Mouse (Mus musculus): ENCODE data around the gene Dnajc10.
A peak's percentile ranks its signal among the peaks of the same experiment; 100 is the strongest.

Dnajc10 gene

DNA sequence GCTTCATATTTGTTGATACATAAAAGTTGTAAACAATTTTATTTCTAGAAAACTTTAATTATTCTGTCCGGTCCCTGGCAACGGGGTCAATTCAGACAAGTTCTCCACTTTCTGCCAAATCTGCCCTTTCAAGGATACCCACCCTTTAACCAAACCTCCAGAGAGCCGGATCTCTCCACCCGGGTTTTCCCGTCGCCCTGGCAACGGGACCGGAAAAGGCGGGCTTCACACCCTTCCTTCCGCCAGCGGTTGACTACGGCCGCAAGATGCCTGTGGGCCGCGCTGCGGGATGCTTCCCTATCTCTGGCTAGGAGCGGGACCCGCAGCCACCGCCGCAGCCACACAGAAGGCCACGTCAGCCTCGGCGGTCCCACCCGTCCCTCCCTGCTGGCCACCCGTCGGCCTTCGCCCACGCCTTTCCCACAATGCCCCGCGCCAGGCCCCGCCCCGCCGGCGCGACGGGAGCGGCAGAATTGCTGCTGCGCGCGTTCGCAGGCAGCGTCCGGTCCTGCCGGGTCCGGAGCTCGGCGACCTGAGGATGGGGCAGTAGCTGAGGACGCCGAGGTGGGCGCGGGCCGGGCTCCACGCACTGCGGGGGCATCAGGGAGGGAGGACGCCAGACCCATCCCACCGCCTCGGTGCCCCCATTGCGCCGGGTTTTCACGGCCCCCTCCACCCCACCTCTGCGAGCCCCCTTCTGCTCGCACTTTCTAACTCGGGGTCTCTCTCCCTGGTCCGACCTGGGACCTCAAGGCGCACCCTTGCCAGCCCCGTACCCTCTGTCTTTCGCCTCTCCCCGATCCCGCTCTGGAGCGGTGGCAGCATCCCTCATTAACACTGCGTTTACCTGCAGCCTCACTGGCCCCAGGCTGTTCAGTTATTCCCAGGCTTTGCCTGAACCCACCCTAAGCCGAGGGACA lies at the start of gene Dnajc10:
Dnajc10 (plus strand) TSS at position 225 of the 920 bp plus-strand sequence.
- DNase-seq (ENCODE audit: extremely low spot score, low read depth, low spot score), result peak; percentile 50

DNA sequence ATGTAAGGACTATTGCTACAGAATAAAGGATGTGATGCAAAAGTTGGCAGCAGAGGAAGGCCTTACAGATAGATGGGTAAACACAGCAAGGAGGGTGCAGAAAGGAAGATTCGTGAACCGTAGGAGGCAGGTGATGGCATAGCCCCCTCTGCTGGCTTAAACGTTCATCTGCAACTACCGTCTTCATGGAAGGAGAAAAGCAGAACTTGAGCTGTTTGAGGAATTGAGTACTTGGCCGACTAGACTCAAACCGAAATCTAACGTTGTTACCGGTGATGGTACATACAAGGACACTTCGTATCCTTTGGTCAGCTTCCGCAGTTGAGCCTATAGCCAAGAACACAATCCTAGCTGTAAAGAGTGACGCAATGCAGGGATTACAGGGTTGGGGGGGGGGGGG lies 48.4 kb upstream of the Dnajc10 start:
- peak; percentile 52 for DNase-seq (ENCODE audit: extremely low spot score, low read depth, low spot score)

DNA sequence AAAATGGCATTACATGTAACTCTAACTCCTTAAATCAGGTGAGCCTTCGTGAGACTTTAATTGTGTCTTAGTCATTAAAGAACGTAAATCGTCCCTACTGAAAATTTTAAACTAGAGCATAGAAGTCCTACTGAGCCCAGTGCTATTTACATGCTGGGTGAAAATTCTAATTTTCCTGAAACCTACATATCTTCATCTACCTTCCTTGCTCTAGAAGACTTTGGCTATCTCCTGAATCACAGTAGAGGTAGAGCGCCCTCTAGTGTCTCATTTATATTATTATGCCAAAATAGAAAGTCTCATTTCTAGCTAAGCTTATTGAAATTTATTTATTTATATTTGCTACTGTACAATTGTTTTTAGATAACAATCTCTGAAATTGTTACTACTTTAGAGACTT lies 47.2 kb upstream of the Dnajc10 start:
- no peak for DNase-seq (ENCODE audit: extremely low spot score, low read depth, low spot score)

DNA sequence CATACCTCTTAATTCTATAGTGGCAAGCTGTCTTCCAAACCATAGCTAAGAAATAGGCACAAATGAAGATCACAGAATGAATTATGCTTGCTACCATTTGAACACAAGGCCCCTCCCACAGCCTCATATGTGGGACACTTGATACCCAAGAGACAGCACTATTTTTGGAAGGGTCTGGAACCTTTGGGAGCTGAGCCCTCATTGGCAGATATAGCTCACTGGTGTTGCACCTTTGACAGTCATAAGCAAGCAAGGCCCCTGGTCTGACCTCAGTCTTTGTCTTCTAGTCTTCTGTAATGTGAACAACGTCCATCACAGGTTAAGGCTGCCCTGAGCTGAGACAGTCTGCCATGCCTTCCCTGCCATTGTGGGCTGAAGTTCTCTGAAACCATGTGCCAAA lies 43.8 kb upstream of the Dnajc10 start:
- no peak for DNase-seq (ENCODE audit: extremely low spot score, low read depth, low spot score)

DNA sequence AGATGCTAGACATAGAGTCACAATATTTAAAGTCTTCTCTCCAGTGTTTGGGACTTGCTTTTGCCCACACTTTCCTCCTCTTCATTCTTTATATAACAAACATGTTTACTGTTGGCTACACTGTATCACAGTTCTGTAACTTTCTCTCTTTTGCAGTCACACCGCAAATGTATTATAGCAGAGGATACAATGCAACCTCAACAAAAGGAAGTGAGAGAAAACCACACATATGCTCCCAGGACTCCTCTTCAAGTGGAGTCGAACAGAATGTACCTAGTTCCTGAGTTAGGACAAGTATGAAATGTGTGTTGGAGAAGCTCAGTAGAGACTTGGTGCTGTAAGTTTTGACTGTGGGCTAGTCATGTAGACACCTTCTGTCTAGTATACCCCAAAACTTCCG lies 42.2 kb upstream of the Dnajc10 start:
- no peak for DNase-seq (ENCODE audit: extremely low spot score, low read depth, low spot score)

DNA sequence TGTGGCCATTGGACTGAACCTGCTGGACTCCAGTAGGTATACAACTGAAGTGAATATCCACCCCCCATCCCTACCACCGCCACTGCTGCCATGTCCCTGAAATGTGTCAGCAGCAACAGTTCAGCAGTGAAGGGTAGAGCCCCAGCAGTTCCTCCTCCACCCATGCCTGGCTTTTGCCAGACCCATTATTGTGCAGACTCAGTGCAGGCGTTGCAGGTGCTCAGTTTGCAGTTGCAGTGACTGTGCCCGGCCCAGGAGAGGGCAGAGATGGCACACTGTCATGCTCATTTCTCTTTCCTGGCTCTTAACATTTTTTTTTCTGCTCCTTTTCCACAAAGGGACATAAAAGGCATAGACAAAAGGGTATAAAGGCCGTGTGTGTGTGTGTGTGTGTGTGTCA lies 41.5 kb upstream of the Dnajc10 start:
- DNase-seq (ENCODE audit: extremely low spot score, low read depth, low spot score), result no peak

DNA sequence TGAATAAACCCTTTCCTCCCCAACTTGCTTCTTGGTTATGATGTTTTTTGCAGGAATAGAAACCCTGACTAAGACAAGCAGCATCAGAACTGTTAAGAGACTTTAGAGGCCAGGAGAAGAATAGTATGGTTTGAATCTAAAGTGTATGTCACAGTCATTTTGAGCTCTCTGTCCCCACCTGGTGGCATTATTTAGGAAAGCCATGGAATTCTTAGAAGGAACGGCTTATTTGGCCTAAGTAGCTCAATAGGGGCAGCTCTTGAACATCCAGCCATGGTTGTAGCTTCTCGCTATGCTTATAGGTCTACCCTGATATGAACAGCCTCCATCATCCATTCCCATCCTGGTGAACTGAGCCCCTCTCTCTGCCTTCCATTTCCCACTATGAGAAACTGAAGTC lies 40.1 kb upstream of the Dnajc10 start:
- peak; percentile 28 for DNase-seq (ENCODE audit: extremely low spot score, low read depth, low spot score)

DNA sequence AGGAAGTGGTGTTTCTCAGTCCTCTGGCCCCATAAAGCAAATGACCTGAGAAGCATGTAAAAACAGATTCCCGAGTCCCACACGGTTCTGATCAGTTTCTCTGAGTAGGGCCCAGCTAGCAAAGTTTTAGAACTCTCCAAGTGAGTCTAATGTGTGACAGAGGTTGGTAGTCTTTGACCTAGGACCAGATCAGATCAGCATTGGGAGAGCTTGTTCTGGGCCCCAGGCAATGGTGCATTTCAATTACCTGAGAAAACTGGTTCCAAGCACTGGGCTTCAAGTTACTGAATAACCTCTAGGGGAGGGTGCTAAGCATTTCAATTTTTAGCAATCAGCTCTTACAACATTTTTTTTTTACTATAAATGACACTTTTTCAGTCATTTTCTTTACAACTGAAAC lies 33.1 kb upstream of the Dnajc10 start:
- no peak for DNase-seq (ENCODE audit: extremely low spot score, low read depth, low spot score)

DNA sequence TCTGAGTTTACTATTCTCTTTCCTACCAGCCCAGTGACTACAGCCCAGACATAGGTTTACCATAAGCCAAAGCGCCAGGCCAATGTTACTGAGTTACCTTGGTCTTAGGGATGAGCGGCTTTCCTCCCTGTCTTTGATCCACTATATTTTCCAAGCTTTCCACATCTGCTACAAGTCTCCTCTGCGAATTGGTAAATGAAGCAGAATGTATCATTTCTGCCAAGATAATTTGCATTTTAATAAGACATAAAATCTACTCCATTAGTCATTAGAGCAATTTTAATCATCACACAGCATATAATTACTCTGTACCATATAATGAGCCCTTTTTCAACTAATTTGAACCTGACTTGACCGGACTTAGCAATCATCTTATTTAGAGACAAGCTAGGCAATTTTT lies 28.9 kb upstream of the Dnajc10 start:
- DNase-seq (ENCODE audit: extremely low spot score, low read depth, low spot score), result no peak

DNA sequence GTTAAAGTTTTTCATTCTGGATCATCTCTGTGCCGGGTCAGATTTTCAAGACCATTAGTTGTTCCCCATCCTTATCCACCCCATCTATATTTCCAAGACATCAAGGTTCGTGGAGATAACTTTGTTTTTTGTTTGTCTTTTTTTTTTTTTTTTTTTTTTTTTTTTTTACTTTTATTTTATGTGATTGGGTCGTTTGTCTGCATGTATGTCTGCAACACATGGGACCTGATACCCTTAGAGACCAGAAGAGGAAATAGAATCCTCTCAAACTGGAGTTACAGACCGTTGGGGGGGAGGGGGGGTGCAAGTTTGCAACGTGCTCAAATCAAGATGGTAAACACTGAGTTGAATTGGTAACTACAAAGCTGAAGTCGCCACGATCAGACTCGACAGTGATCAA lies 23.1 kb upstream of the Dnajc10 start, which contains the start of gene Prdx6b:
Prdx6b (plus strand) TSS at position 301 of the 400 bp plus-strand sequence.
- DNase-seq (ENCODE audit: extremely low spot score, low read depth, low spot score), result no peak

DNA sequence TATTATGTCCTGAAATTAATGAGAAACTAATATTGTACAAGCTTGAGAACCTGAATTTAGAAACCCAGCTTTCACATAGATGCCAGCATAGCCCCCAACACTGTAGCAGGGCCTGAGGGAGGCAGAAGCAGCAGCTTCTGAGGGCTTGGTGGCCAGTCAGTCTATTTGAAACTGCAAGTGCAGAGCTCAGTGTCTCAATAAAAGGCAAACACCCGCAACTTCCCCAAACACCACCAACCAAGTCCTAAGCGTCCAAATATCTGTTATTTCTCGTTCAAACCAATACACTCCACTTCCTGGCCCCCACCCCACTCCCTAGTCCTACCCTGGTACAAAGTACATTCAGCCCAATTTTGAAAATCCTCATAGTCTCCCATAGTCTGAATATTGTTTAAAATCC lies 16.9 kb upstream of the Dnajc10 start:
- DNase-seq (ENCODE audit: extremely low spot score, low read depth, low spot score), result no peak

DNA sequence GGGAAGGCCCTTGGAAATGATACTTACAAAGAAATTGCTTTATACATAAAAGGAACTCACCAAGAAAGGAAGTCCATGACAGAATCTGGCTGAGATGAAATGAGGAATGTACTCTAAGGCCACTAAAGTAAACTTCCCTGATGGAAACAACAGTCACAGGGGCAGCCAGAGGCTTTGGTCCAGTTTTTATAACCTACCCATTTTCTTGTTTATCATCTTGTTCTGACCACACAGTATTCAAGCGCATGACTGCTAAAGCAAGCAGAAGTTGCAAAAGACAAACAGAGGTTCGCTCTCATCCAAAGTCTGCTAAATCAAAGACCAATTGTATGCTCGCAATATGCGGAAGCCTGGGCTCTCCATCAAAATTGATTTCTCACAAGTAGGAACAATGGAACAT lies 14.5 kb upstream of the Dnajc10 start:
- no peak for DNase-seq (ENCODE audit: extremely low spot score, low read depth, low spot score)

DNA sequence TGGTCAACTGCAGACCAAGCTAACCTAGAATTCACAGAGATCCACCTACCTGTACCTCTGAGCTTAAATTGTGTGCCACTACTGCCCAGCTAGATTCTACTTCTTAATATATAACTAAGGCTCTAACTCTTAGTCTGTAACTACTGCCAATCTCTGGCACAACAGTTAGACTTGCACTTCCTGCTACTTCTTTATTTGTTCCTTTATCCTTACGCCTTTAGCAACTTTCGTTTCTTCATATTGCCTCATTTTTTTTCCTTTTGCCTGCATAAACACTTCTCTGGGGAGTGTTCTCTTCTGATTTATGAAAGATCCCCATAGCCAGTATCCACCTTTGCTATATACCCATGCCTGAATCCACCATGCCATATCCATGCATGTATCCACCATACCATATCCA lies 11.3 kb upstream of the Dnajc10 start:
- no peak for DNase-seq (ENCODE audit: extremely low spot score, low read depth, low spot score)

DNA sequence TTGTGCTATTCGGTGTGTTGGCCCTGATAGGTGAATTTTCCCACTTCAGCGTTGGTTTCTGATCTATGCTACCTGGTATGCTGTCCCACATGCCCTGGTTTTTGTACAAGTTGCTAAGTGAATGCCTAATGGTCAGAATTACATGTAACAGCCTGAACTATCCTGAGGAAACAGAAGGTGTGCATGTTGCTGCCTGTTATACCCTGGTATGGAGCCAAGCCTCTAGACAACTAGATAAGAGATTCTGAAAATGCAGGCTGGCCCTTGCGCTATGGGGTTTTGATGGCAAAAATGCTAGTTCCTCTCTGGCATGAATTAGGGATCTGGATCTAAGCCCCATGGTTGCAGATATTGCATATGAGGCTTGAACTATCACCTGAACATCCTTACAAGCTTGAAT lies 7.6 kb upstream of the Dnajc10 start:
- no peak for DNase-seq (ENCODE audit: extremely low spot score, low read depth, low spot score)

DNA sequence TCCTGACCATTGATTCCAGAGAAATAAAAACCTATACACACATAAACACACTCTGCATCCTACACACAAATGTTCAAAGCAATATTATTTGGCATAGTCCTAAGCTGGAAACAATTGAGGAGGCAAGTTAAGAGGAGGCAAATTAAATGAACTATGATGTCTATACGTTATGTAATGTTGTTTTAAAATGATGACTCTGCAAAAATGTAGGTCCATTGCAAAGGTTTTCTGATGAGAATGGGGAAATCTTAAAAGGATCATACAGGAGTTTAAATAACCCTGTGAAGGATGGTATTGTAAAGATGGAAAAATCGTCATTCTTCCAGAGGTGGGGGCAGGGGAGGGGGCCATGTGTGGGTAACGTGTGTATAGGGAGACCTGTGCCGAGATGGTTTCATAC lies 5.5 kb upstream of the Dnajc10 start:
- DNase-seq (ENCODE audit: extremely low spot score, low read depth, low spot score), result no peak

DNA sequence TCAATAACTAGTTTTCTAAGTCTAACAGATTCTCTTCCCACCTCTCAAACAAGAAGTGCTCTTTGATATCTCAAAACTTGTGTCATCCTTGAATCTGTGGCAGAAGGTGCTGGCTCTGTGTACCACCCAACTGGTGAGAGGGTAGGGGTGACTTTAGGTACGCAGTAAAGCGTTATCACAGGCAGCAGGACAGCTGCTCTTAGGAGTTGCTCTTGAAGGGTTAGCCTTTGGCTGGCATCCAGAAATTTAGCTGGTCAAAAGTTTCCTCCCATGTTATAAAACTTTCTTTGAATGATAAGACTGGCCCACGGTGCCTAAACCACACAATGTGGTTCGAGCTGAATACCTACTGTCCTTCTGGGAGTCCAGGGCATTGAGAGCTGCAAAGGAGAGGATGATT lies 4.5 kb upstream of the Dnajc10 start:
- no peak for DNase-seq (ENCODE audit: extremely low spot score, low read depth, low spot score)

DNA sequence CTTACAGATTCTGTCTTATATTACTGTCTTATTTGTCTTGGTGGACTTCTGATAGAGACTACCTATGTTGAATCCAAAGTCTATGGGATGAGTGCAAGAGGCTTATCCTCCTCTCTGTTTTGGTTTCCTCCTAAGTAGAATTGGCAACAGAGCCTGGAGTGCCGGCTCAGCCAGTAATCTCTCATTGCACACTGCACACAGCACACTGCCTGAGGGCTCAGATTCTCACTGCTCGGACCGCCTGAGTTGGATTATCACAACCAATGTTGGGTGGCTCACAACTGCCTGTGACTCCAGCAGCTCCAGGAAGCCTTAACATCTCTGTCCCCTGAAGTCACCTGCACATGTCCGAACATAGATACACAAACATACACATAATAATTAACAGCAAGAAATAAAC lies 3.9 kb upstream of the Dnajc10 start:
- no peak for DNase-seq (ENCODE audit: extremely low spot score, low read depth, low spot score)

DNA sequence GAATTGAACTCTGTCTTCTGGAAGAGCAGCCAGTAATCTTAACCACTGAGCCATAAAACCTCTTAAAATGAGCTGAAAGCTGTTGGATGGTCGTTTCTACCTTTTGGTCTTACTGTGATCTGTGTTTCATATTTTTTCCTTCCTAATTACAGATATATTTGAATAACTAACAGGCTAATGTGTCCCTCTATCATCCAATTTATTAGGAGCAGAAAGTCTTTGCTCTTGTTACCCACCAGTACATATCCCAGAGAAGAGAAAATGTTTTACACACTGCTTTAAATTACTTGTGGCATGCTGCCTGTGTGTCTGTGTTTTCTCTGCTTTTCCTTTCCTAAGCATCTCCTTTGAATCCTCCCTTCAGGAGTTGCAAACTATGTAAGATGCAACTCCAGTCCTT lies 1.1 kb upstream of the Dnajc10 start:
- no peak for DNase-seq (ENCODE audit: extremely low spot score, low read depth, low spot score)

DNA sequence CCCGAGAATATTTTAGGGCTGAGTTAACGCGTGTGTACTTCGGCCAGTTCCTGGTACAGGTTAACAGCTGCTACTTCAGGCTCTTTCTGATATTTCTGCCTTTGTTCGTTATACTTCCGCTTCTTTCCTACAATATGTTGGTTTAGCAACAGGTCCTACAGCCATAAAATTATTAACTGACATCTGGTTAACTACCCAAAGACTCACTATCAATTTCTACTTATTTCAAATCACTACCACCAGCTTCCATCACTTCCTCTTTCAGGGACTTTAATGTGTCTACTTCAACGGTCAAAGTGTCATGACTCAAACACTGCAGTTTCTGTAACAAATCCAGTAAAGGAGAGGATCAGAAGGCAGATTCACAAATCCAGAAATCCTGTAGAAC lies 418 bp upstream of the Dnajc10 start:
- no peak for DNase-seq (ENCODE audit: extremely low spot score, low read depth, low spot score)

DNA sequence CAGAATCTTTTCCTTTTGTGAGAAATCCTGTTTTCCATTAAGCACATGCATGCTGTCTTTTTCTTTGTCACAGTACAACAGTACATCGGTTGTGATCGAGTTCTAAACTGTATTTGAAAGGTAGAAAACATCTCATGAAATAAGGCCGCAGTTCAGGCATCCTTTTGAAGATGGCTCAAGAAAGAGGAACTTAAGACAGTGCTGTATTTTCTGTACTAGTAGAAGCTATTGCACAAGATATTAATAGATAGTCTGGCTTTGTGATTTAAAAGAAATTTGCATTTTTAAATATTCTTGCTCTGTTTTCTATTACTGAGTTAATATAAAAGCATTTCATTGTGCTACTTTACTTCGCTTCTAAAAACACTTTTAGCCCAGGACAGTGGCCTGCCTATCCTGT lies 7.6 kb downstream of the Dnajc10 start:
- DNase-seq (ENCODE audit: extremely low spot score, low read depth, low spot score), result no peak

DNA sequence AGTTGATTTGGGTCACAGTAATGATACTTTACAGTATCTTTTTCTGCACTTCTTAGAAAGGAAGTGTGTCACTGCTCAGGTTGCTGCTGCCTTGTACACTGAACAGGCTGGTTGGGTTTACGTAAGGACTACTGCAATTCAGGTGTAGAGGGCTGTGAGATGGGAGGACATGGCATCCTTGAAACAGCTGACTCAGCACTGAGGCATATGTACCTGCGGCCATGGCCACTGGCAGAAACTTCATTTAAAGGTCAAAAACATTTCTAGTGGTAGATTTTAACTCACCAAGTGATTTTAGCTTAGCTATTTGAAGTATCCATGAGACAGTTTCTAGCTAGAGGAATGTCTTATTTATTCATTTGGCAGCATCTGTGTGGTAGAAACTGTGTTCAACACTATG lies 10.5 kb downstream of the Dnajc10 start:
- DNase-seq (ENCODE audit: extremely low spot score, low read depth, low spot score), result no peak

DNA sequence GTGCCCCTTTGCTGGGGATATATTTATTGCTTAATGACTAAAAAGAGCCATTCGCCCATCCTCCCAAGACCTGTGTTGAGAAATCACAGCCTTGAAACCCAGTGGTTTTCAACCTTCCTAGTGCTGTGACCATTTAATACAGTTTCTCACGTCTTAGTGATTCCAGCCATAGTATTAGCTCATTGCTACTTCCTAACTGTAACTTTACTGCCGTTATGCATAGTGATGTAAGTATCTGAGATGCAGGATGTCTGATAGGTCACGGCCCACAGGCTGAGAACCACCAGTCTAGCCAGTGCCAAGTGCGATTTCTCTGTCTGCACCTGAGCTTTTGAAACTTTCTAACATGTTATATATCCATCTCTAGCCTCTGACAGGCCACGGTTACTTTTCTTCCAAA lies 12.0 kb downstream of the Dnajc10 start:
- no peak for DNase-seq (ENCODE audit: extremely low spot score, low read depth, low spot score)
